Mouse (Mus musculus): ENCODE measurements around the gene Gm39566. TPM values are rescaled to one million over a fixed set of nuclear protein-coding genes. Genes with fewer than 3 reads are reported as not detected.

The Gm39566 gene
- polyA plus RNA-seq, 1 experiment from 2014 or later = not detected

DNA sequence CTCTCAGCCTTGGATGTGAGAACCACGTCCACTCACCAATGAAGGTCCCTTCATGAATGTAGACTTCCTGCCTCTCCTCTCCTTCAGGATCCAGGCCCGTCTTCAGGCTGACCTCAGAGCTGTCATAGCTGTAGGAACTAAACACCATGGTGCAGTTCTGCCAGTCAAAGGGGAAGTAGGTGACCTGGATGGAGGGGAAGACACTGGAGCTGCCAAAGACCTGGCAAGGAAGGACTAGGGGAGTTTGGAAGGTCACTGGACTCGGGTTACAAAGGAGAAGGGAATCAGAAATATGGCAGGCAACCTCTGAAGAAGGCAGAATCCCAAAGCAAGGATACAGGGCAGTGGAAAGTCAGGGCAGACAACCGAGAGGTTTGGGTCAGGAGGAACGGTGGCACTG, 21.7 kb downstream of the Gm39566 start:
- Histone ChIP-seq H3K9me3 (ENCODE audit: control insufficient read depth, low read length) (no peaks in the 10 kb centered on the region), H3K4me1 (replicated peaks; ENCODE audit: control insufficient read depth, insufficient read depth, low read length) (0 out of 2 replicates have a peak, but pooled peaks cover 2% of the 10 kb centered on the region), H3K4me3 (ENCODE audit: low read length) (no peak overlapping the region), H3K27ac (ENCODE audit: low read length) (no peak overlapping the region), H3K36me3 (ENCODE audit: control insufficient read depth, insufficient read depth, low read length) (no peaks in the 10 kb centered on the region), H3K4me2 (ENCODE audit: low read depth, low read length) (no peak overlapping the region), H3K27me3 (ENCODE audit: control insufficient read depth, insufficient read depth, low read depth, low read length) (no peaks in the 10 kb centered on the region; the same call in 1 of the 2 replicates), H3K9ac (ENCODE audit: low read length) (no peak overlapping the region)
- ATAC-seq (ENCODE audit: low read depth) = no peak
- WGBS = 54% methylated on average over 5 of the region's 5 CpGs

DNA sequence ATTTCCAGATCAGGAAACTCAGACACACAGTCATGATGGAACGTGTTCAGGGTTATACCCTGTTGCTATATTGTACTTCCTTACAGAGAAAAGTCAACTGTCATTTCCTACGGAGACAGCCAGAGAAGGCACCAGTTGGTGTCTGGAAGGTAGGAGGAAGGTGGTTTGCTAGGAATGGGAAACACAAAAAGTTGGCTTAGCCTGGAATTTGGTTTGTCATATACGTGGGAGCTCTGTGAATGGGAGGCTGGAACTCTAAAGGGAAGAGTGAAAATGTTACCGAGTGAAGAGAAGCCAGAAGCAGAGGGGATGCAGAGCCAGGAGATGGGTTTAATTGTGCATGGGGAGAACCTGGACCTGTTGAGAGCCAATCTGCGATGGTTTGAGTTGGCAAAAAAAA, 23.7 kb downstream of the Gm39566 start:
- H3K36me3 ChIP-seq (ENCODE audit: control insufficient read depth, insufficient read depth, low read length) = no peaks in the 10 kb centered on the region
- no peak overlapping the region for H3K27ac ChIP-seq (ENCODE audit: low read length)
- ATAC-seq (ENCODE audit: low read depth) = no peak
- H3K9ac ChIP-seq (ENCODE audit: low read length) = no peak overlapping the region
- H3K4me1 ChIP-seq (replicated peaks; ENCODE audit: control insufficient read depth, insufficient read depth, low read length) = 0 out of 2 replicates have a peak, but pooled peaks cover 2% of the 10 kb centered on the region
- WGBS = 62% methylated on average over 5 of the region's 5 CpGs
- no peaks in the 10 kb centered on the region; the same call in 1 of the 2 replicates for H3K27me3 ChIP-seq (ENCODE audit: control insufficient read depth, insufficient read depth, low read depth, low read length)
- H3K4me2 ChIP-seq (ENCODE audit: low read depth, low read length) = no peak overlapping the region
- H3K4me3 ChIP-seq (ENCODE audit: low read length) = no peak overlapping the region
- no peaks in the 10 kb centered on the region for H3K9me3 ChIP-seq (ENCODE audit: control insufficient read depth, low read length)

DNA sequence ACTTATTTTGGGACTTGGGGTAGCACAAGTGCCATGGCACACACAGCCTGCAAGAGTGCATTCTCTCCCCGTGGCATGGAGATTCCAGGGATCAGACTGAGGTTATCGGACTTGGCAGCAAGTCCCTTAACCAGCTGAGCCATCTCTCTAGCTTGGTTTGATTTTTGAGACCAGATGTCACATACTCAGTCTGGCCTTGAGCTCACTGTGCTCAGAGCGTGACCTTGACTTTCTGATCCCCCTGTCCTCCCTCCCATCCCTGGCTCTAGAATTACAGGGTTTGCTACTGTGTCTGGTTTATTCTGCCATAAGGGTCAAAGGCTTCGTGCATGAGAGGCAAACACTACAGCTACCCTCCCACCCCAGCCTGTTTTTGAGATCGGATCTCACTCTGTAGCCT, 25.7 kb downstream of the Gm39566 start:
- Histone ChIP-seq H3K9me3 (ENCODE audit: control insufficient read depth, low read length) (no peaks in the 10 kb centered on the region), H3K4me1 (replicated peaks; ENCODE audit: control insufficient read depth, insufficient read depth, low read length) (peaks cover 4% of the 10 kb centered on the region), H3K27me3 (ENCODE audit: control insufficient read depth, insufficient read depth, low read depth, low read length) (no peaks in the 10 kb centered on the region; the same call in 1 of the 2 replicates), H3K4me2 (ENCODE audit: low read depth, low read length) (no peak overlapping the region), H3K36me3 (ENCODE audit: control insufficient read depth, insufficient read depth, low read length) (no peaks in the 10 kb centered on the region), H3K4me3 (ENCODE audit: low read length) (no peak overlapping the region), H3K9ac (ENCODE audit: low read length) (no peak overlapping the region), H3K27ac (ENCODE audit: low read length) (no peak overlapping the region)
- WGBS = 61% methylated on average over 5 of the region's 5 CpGs
- no peak for ATAC-seq (ENCODE audit: low read depth)

DNA sequence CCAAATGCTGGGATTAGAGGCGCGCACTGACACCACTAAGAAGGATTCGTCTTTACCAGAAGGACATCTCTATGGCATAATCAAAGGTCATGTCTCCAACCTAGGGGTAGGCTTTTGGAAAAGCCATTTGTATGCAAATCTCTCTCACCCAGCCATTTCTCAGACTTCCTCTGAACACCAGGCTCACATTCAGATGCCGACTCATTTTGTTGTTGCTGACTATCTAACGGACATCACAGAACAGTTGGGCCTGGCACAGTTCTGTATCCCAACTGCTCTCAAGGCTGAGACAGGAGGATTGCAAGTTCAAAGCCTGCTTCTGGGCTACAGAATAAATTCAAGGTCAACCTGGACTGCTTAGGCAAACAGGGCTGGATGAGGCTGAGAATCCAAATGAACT, 27.8 kb downstream of the Gm39566 start:
- H3K27ac ChIP-seq (ENCODE audit: low read length) = no peak overlapping the region
- no peak for ATAC-seq (ENCODE audit: low read depth)
- no peak overlapping the region for H3K4me2 ChIP-seq (ENCODE audit: low read depth, low read length)
- no peak overlapping the region for H3K9ac ChIP-seq (ENCODE audit: low read length)
- H3K27me3 ChIP-seq (ENCODE audit: control insufficient read depth, insufficient read depth, low read depth, low read length) = no peaks in the 10 kb centered on the region
- H3K4me1 ChIP-seq (replicated peaks; ENCODE audit: control insufficient read depth, insufficient read depth, low read length) = peaks cover 4% of the 10 kb centered on the region
- H3K36me3 ChIP-seq (ENCODE audit: control insufficient read depth, insufficient read depth, low read length) = no peaks in the 10 kb centered on the region
- WGBS = 85% methylated on average over 5 of the region's 5 CpGs
- H3K9me3 ChIP-seq (ENCODE audit: control insufficient read depth, low read length) = no peaks in the 10 kb centered on the region
- no peak overlapping the region for H3K4me3 ChIP-seq (ENCODE audit: low read length)

DNA sequence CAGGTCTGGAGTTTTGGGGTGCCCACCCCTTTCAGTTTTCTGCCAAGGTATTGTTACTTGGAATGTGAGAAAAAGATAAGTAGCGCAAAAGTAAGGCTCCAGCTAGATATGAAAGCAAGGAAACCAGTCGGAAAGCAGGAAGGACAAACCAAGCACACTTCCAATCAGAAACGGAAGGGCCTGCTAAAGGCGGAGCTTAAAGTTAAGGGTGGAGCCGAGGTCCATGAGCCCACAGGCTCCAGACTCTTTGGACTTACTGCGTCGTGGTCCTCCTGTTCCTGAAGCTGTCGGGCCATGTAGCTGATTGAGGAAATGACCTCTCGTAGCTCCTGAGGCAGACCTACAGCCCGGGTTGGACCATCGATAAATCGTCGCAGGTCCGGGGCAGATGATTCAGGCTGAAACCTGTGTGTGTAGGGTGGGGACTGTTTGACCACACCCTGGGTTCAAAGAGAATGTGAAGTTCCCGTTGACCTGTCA, 30.3 kb downstream of the Gm39566 start:
- ATAC-seq (ENCODE audit: low read depth) = peak; percentile 77
- Histone ChIP-seq H3K4me2 (ENCODE audit: low read depth, low read length) (peak overlapping the region; percentile 55), H3K4me1 (replicated peaks; ENCODE audit: control insufficient read depth, insufficient read depth, low read length) (peaks cover 4% of the 10 kb centered on the region), H3K4me3 (ENCODE audit: low read length) (peak overlapping the region; percentile 25), H3K27me3 (ENCODE audit: control insufficient read depth, insufficient read depth, low read depth, low read length) (no peaks in the 10 kb centered on the region), H3K27ac (ENCODE audit: low read length) (0 out of 2 replicates have a peak overlapping the region, but pooled peaks have one; percentile 2), H3K36me3 (ENCODE audit: control insufficient read depth, insufficient read depth, low read length) (no peaks in the 10 kb centered on the region), H3K9me3 (ENCODE audit: control insufficient read depth, low read length) (no peaks in the 10 kb centered on the region), H3K9ac (ENCODE audit: low read length) (peak overlapping the region; percentile 44; the same call in 1 of the 2 replicates)
- 26% methylated on average over 15 of the region's 15 CpGs for WGBS

DNA sequence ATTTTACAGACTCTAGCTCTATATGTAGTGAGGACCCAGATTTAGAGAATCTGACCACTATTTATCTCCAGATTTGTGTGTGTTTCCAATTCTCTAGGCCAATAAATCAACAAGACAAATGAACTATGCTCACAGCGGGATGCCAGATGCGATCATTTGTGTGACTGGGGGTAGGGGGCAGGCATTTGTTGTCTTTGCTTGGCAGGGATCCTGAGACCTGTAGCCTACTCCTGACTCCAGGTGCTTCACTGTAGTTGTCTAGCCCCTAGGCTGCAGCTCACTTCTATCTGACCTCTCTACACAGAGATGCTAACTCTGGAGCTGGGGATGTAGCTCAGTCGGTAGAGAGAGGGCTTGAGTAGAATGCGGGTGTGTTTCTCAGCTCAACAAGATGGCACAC, 33.3 kb downstream of the Gm39566 start:
- ATAC-seq (ENCODE audit: low read depth) = no peak

DNA sequence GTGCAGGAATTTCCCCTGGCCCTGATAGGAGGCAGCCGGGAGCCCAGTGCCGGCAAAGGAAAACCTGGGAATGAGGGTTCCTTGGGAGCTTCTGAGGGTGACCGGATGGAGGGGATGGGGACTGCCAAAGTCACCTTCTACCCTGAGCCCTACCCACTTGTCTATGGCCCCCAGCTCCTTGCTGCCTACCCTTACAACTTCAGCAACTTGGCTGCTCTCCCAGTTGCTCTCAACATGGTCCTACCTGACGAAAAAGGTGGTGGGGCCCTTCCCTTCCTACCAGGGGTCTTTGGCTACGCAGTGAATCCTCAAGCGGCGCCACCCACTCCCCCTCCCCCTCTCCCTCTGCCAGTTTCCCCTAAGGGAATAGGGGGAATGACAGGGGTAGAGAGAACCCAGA, 36.1 kb downstream of the Gm39566 start:
- peak; percentile 57 for ATAC-seq (ENCODE audit: low read depth)
- H3K9me3 ChIP-seq (ENCODE audit: control insufficient read depth, low read length) = no peaks in the 10 kb centered on the region
- no peak overlapping the region for H3K27ac ChIP-seq (ENCODE audit: low read length)
- no peaks in the 10 kb centered on the region for H3K27me3 ChIP-seq (ENCODE audit: control insufficient read depth, insufficient read depth, low read depth, low read length)
- WGBS = 42% methylated on average over 7 of the region's 7 CpGs
- H3K4me3 ChIP-seq (ENCODE audit: low read length) = no peak overlapping the region
- 0 out of 2 replicates have a peak, but pooled peaks cover 4% of the 10 kb centered on the region for H3K36me3 ChIP-seq (ENCODE audit: control insufficient read depth, insufficient read depth, low read length)
- H3K4me2 ChIP-seq (ENCODE audit: low read depth, low read length) = no peak overlapping the region
- H3K4me1 ChIP-seq (replicated peaks; ENCODE audit: control insufficient read depth, insufficient read depth, low read length) = peaks cover 6% of the 10 kb centered on the region
- no peak overlapping the region for H3K9ac ChIP-seq (ENCODE audit: low read length)

More for the DNA sequence above, 33.3 kb downstream of the Gm39566 start:
- no peaks in the 10 kb centered on the region for H3K36me3 ChIP-seq (ENCODE audit: control insufficient read depth, insufficient read depth, low read length)
- H3K9me3 ChIP-seq (ENCODE audit: control insufficient read depth, low read length) = no peaks in the 10 kb centered on the region
- no peak overlapping the region for H3K9ac ChIP-seq (ENCODE audit: low read length)
- peaks cover 10% of the 10 kb centered on the region for H3K4me1 ChIP-seq (replicated peaks; ENCODE audit: control insufficient read depth, insufficient read depth, low read length)
- no peak overlapping the region for H3K4me3 ChIP-seq (ENCODE audit: low read length)
- WGBS = 27% methylated on average over 4 of the region's 4 CpGs
- H3K4me2 ChIP-seq (ENCODE audit: low read depth, low read length) = no peak overlapping the region
- no peaks in the 10 kb centered on the region for H3K27me3 ChIP-seq (ENCODE audit: control insufficient read depth, insufficient read depth, low read depth, low read length)
- no peak overlapping the region for H3K27ac ChIP-seq (ENCODE audit: low read length)

DNA sequence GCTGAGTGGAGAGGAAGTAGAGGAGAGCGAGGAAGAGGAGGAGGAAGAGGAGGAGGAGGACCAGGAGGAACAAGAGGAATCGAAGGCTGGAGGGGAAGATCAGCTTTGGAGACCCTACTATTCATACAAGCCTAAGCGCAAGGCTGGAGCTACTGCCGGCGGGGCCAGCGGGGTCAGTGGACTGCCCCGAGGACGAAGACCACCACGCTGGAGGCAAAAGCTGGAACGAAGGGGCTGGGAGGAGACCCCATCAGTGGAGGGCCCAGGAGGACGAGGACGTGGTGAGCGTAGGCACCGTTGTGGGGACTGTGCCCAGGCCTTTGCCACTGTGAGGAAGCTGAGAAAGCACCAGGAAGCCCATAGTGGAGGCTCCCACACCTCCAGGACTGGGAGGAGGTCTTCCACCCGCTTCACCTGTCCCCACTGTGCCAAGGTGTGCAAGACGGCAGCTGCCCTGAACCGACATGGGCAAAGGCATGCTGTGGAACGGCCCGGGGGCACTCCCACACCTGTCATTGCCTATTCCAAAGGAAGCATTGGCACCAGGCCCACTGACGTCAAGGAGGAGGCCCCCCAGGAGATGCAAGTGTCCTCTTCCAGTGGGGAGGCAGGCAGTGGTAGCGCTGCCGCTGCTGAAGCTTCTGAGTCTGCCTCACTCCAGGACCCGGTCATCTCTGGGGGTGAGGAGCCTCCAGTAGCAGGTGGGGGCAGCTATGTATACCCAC, 36.7 kb downstream of the Gm39566 start:
- Histone ChIP-seq H3K27me3 (ENCODE audit: control insufficient read depth, insufficient read depth, low read depth, low read length) (no peaks in the 10 kb centered on the region), H3K4me2 (ENCODE audit: low read depth, low read length) (no peak overlapping the region), H3K9me3 (ENCODE audit: control insufficient read depth, low read length) (no peaks in the 10 kb centered on the region), H3K36me3 (ENCODE audit: control insufficient read depth, insufficient read depth, low read length) (0 out of 2 replicates have a peak, but pooled peaks cover 4% of the 10 kb centered on the region), H3K9ac (ENCODE audit: low read length) (no peak overlapping the region), H3K4me3 (ENCODE audit: low read length) (no peak overlapping the region), H3K27ac (ENCODE audit: low read length) (no peak overlapping the region), H3K4me1 (replicated peaks; ENCODE audit: control insufficient read depth, insufficient read depth, low read length) (peaks cover 6% of the 10 kb centered on the region)
- WGBS = 65% methylated on average over 23 of the region's 23 CpGs
- ATAC-seq (ENCODE audit: low read depth) = peak; percentile 35

DNA sequence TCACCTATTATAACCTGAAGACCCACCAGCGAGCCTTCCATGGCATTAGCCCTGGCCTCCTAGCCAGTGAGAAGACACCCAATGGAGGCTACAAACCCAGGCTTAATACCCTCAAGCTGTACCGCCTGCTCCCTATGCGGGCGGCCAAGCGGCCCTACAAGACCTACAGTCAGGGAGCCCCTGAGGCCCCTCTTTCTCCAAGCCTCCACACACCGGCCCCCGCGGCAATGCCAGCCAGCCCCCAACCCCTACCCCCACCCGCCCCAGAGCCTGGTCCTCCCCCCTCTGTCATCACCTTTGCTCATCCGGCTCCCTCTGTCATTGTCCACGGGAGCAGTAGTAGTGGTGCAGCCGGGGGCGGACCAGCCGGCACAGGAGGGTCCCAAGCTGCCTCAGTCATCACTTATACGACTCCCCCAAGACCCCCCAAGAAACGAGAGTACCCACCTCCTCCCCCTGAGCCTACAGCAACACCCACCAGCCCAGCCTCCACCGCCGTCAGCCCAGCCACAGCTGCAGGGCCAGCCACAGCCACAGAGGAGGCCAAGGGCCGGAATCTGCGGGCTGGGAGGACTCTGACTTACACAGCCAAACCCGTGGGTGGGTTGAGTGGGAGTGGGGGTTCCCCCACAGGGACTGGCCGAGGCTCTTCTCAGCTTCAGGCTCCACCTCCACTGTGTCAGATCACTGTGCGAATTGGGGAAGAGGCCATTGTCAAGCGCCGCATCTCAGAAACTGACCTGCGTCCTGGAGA, 37.4 kb downstream of the Gm39566 start:
- no peaks in the 10 kb centered on the region for H3K27me3 ChIP-seq (ENCODE audit: control insufficient read depth, insufficient read depth, low read depth, low read length)
- WGBS = 59% methylated on average over 26 of the region's 26 CpGs
- H3K27ac ChIP-seq (ENCODE audit: low read length) = no peak overlapping the region
- no peak overlapping the region for H3K4me3 ChIP-seq (ENCODE audit: low read length)
- no peak overlapping the region for H3K9ac ChIP-seq (ENCODE audit: low read length)
- no peak overlapping the region for H3K4me2 ChIP-seq (ENCODE audit: low read depth, low read length)
- 0 out of 2 replicates have a peak, but pooled peaks have one; percentile 23 for ATAC-seq (ENCODE audit: low read depth)
- H3K4me1 ChIP-seq (replicated peaks; ENCODE audit: control insufficient read depth, insufficient read depth, low read length) = peaks cover 6% of the 10 kb centered on the region
- H3K36me3 ChIP-seq (ENCODE audit: control insufficient read depth, insufficient read depth, low read length) = 0 out of 2 replicates have a peak, but pooled peaks cover 4% of the 10 kb centered on the region
- H3K9me3 ChIP-seq (ENCODE audit: control insufficient read depth, low read length) = no peaks in the 10 kb centered on the region

Measured in lung, embryonic 16.5 days (tissue).